Mouse (Mus musculus) liver, embryonic 11.5 days (tissue): ENCODE results near the gene Ctdnep1. TPM values are rescaled to one million over a fixed set of nuclear protein-coding genes. Genes with fewer than 3 reads are reported as not detected.

ENCODE experiments used
- ATAC-seq: fragments of 200-750 bp; cut with Nextera tagmentation; replicated peaks from 2 replicates; pipeline ENCODE4 v1.8.0; 2017; ENCODE audit warnings: moderate number of reproducible peaks, mild to moderate bottlenecking, moderate TSS enrichment, moderate library complexity; ENCODE audit not compliant: low FRiP score
- DNase-seq: peaks from one replicate; pipeline ENCODE4 v3.0.0-alpha.2; 2017; ENCODE audit warnings: low spot score
- H3K27ac ChIP-seq: fragments of 300-500 bp; sonication (generic); 2 replicates; pipeline ENCODE4 v1.5.1; 2014; ENCODE audit warnings: mild to moderate bottlenecking, low read depth, low read length, control low read depth
- H3K27me3 ChIP-seq: fragments of 300-500 bp; sonication (generic); replicated peaks from 2 replicates; pipeline ENCODE4 v1.6.1; 2014; ENCODE audit warnings: low read length, mixed read lengths; ENCODE audit not compliant: control insufficient read depth, insufficient read depth
- H3K36me3 ChIP-seq: fragments of 300-500 bp; sonication (generic); 2 replicates; pipeline ENCODE4 v1.6.1; 2014; ENCODE audit warnings: mild to moderate bottlenecking, low read length, moderate library complexity, mixed read lengths; ENCODE audit not compliant: control insufficient read depth, insufficient read depth
- H3K4me1 ChIP-seq: fragments of 300-500 bp; sonication (generic); replicated peaks from 2 replicates; pipeline ENCODE4 v1.6.1; 2014; ENCODE audit warnings: low read length, mixed read lengths; ENCODE audit not compliant: control insufficient read depth, insufficient read depth
- H3K4me2 ChIP-seq: fragments of 300-500 bp; sonication (generic); 2 replicates; pipeline ENCODE4 v1.6.1; 2014; ENCODE audit warnings: mild to moderate bottlenecking, control low read depth, moderate library complexity
- H3K4me3 ChIP-seq: fragments of 300-500 bp; sonication (generic); 2 replicates; pipeline ENCODE4 v1.5.1; 2014; ENCODE audit warnings: low read depth, low read length, control low read depth
- H3K9ac ChIP-seq: fragments of 300-500 bp; sonication (generic); 2 replicates; pipeline ENCODE4 v1.6.1; 2014; ENCODE audit warnings: low read depth, low read length, control low read depth
- H3K9me3 ChIP-seq: fragments of 300-500 bp; sonication (generic); 2 replicates; pipeline ENCODE4 v1.6.1; 2016; ENCODE audit warnings: low read length, inconsistent platforms, mixed read lengths; ENCODE audit not compliant: control insufficient read depth
- WGBS: fragments of 180-500 bp; shearing (Covaris S2); extraction: QIAGEN DNeasy Blood & Tissue Kit; methylation state at CpG from one replicate; pipeline ENCODE4 v1.1.7; 2014; 5-methylcytosine and 5-hydroxymethylcytosine counted together
- polyA plus RNA-seq: library from polyadenylated mRNA; unstranded; fragments of >200 nt; fragmentation: Nextera tagmentation; extraction: Ambion mirVana; gene quantifications from 2 replicates; pipeline ENCODE4 v1.2.1, GENCODE M21; 2014

Gene Ctdnep1
- polyA plus RNA-seq, 1 experiment from 2014 or later: 24.0 TPM

DNA sequence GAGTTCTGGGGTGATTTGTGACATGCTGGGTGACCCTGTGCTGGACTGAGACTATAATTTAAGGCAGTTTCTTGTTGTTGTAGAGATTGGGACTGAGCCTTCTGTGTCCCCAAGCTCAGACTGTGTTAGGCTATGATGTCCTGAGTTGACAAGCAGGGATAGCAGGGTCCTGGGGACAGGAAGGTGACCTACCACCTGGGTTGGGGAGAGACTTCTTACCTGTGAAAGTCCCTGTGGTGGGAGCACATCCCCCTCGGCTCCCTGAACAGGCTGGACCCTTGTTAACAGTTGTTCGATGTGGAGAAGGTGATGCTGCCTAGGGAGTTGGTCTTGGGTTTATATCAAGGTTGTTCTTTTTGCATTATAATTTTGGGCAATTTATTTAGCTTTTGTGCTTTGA lies 21.5 kb downstream of the Ctdnep1 start:
- ATAC-seq (no peak), DNase-seq (no peak)
- Histone ChIP-seq H3K36me3 (peaks cover 32% of the 10 kb centered on the region), H3K27me3 (no peaks in the 10 kb centered on the region), H3K4me2 (peak overlapping the region; percentile 1; the same call in 1 of the 2 replicates), H3K9me3 (no peaks in the 10 kb centered on the region), H3K9ac (no peak overlapping the region), H3K4me1 (peaks cover 22% of the 10 kb centered on the region), H3K4me3 (no peak overlapping the region), H3K27ac (no peak overlapping the region)
- WGBS: 84% methylated on average over 2 of the region's 2 CpGs

DNA sequence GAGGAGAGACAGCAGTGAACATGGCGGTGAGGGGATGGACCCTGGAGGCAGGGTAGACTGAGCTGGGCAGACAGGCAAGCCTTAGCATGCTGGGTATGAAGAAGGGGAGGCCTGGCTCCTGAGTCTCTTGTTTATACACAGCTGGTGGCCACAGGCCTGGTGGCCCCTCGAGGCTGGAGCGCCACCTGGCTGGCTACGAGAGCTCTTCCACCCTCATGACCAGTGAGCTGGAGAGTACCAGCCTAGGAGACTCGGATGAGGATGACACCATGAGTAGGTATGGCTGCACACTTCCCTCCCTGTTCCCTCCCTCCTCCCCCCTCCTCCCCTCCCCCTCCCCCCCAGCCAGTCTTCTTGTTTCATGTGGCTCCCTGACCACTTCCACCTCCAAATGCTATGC lies 24.6 kb downstream of the Ctdnep1 start:
- Histone ChIP-seq H3K27ac (no peak overlapping the region), H3K4me3 (no peak overlapping the region), H3K27me3 (no peaks in the 10 kb centered on the region), H3K36me3 (peaks cover 27% of the 10 kb centered on the region), H3K4me2 (no peak overlapping the region), H3K9me3 (no peaks in the 10 kb centered on the region), H3K9ac (no peak overlapping the region), H3K4me1 (peaks cover 11% of the 10 kb centered on the region)
- no peak for ATAC-seq
- 63% methylated on average over 5 of the region's 5 CpGs for WGBS
- DNase-seq: no peak

DNA sequence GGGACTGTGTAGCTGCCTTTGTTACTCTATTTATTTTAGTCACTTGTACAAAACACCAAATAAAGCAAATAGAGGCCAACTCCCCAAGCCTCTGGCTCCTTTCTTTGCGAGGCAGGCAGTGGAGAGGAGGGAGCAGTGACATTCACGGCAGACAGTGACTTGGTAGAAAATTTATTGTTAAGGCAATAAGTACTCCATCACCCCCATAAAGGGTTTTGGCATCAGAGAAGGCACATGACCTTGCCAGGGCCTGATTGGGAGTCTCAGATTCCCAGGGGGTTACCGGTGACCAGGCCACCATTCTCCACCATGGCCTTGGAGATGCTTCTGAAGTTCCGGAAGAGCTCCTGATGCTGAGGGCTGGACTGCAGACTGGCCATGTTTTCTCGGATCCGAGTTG lies 29.1 kb downstream of the Ctdnep1 start:
- Histone ChIP-seq H3K9ac (no peak overlapping the region), H3K4me2 (no peak overlapping the region), H3K36me3 (peaks cover 55% of the 10 kb centered on the region), H3K27ac (no peak overlapping the region), H3K4me1 (peaks cover 8% of the 10 kb centered on the region), H3K4me3 (no peak overlapping the region), H3K27me3 (no peaks in the 10 kb centered on the region), H3K9me3 (no peaks in the 10 kb centered on the region)
- ATAC-seq (no peak), DNase-seq (no peak)
- 91% methylated on average over 6 of the region's 6 CpGs for WGBS

DNA sequence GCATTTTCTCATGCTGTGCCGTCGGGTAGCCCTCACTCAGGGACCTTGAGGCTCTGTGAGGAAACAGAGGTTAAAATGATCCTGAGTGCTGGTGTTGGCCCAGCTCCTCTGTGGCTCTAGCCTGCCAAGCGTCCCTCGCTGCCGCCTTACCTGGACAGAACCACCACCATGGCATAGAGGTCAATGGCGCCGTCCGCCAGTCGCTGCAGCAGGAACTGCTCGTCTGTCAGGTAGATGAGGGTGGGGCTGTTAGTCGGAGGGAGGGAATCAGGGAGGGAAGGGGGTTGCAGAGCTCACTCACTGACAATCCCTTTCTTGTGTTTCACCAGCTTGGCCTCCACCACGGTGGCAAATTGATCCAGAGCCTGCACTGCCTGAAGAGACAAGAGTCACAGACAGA lies 29.6 kb downstream of the Ctdnep1 start:
- peaks cover 8% of the 10 kb centered on the region for H3K4me1 ChIP-seq
- H3K4me3 ChIP-seq: no peak overlapping the region
- no peak overlapping the region for H3K9ac ChIP-seq
- DNase-seq (no peak), ATAC-seq (no peak)
- no peaks in the 10 kb centered on the region for H3K27me3 ChIP-seq
- H3K36me3 ChIP-seq: peaks cover 55% of the 10 kb centered on the region
- no peaks in the 10 kb centered on the region for H3K9me3 ChIP-seq
- no peak overlapping the region for H3K27ac ChIP-seq
- WGBS: 85% methylated on average over 12 of the region's 12 CpGs
- no peak overlapping the region for H3K4me2 ChIP-seq

DNA sequence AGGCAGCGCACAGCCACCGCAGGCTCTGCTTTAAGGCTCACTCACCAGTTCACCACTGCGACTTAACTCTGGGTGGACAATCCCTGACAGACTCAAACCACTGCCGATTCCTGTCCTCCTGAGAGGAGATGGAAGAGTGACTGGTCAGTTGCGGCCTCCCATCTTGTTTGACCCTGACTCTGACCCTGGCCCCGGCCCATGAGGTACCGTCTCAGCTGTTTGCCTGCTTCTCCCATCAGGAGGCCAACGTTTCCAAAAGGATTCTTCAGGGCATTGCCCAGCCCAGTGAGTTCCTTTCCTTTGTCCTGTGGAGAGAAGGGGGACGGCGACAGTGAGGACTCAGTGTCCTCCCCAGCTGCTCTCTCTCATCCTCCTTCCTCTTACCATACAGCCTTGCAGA lies 30.0 kb downstream of the Ctdnep1 start:
- no peak overlapping the region for H3K9ac ChIP-seq

DNA sequence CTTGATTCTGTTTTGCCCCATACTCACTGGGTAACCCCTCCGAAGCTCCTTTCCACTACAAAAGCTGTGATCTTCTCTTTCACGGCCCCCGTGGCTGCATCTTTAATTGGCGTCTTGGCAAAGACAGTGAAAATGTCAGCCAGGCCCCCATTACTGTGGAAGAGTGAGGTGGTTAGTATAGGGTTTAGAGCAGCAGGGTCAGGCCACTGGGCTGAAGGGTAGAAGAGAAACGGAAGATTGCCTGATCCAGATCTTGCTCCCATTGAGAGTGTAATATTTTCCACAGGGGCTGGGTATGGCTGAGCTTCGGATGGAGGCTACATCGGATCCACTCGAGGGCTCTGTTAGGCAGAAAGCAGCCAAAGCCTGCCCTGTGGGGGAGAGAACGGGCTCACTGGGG lies 32.0 kb downstream of the Ctdnep1 start:
- Histone ChIP-seq H3K4me1 (peaks cover 17% of the 10 kb centered on the region), H3K4me3 (no peak overlapping the region), H3K27ac (no peak overlapping the region), H3K27me3 (no peaks in the 10 kb centered on the region), H3K4me2 (no peak overlapping the region), H3K9ac (no peak overlapping the region), H3K36me3 (peaks cover 39% of the 10 kb centered on the region), H3K9me3 (no peaks in the 10 kb centered on the region)
- ATAC-seq: no peak
- 90% methylated on average over 9 of the region's 9 CpGs for WGBS
- DNase-seq: no peak

More for the DNA sequence above, 30.0 kb downstream of the Ctdnep1 start:
- H3K9me3 ChIP-seq: no peaks in the 10 kb centered on the region
- peaks cover 8% of the 10 kb centered on the region for H3K4me1 ChIP-seq
- no peak for ATAC-seq
- no peak overlapping the region for H3K27ac ChIP-seq
- no peak for DNase-seq
- no peak overlapping the region for H3K4me3 ChIP-seq
- H3K4me2 ChIP-seq: no peak overlapping the region
- no peaks in the 10 kb centered on the region for H3K27me3 ChIP-seq
- WGBS: 85% methylated on average over 10 of the region's 10 CpGs
- H3K36me3 ChIP-seq: peaks cover 52% of the 10 kb centered on the region

DNA sequence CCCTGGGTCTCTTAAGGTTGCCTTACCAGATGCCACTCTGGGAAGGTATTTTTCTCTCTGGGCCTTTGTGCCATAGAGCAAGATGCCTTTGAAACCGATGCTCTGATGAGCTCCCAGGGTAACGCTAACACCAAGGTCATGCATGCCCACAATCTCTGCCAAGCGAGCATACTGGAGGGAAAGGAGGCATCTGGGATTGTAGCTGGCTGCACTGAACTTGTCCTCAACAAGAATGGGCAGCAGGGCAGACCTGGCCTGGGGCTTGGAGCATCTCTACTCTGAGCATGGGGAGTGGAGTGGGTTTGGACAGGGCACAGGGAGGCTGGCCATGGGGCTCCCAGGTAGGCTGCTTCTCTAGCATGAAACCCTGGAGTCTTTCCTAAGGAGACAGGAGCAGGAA lies 32.5 kb downstream of the Ctdnep1 start:
- Histone ChIP-seq H3K4me1 (peaks cover 19% of the 10 kb centered on the region), H3K27me3 (no peaks in the 10 kb centered on the region), H3K4me3 (no peak overlapping the region), H3K4me2 (no peak overlapping the region), H3K9ac (no peak overlapping the region), H3K9me3 (no peaks in the 10 kb centered on the region), H3K36me3 (peaks cover 39% of the 10 kb centered on the region), H3K27ac (no peak overlapping the region)
- WGBS: 88% methylated on average over 3 of the region's 3 CpGs
- ATAC-seq (no peak), DNase-seq (no peak)

DNA sequence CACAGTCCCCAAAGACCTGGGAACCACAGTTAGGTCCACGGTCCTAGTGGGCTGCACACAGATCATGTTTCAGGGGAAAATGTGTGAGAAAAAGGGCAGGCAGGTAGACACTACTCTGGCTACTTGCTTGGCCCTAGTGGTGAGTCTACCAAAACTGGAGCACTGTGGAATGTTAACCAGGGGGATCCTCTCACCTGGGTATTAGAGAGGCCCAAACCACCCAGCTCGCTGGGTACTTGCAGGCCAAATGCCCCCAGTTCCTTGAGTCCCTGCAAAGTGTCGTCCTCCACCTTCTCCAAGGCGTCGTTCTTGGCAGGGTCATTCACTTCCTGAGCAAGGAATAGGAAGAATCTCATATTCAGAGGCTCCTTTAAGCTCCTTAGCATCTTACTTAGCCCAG lies 33.1 kb downstream of the Ctdnep1 start:
- Histone ChIP-seq H3K27me3 (no peaks in the 10 kb centered on the region), H3K4me3 (peak overlapping the region; percentile 62; the same call in 1 of the 2 replicates), H3K4me2 (peak overlapping the region; percentile 85), H3K36me3 (peaks cover 37% of the 10 kb centered on the region), H3K9me3 (no peaks in the 10 kb centered on the region), H3K9ac (peak overlapping the region; percentile 75), H3K4me1 (peaks cover 26% of the 10 kb centered on the region), H3K27ac (no peak overlapping the region)
- ATAC-seq (no peak), DNase-seq (no peak)
- 60% methylated on average over 5 of the region's 5 CpGs for WGBS

DNA sequence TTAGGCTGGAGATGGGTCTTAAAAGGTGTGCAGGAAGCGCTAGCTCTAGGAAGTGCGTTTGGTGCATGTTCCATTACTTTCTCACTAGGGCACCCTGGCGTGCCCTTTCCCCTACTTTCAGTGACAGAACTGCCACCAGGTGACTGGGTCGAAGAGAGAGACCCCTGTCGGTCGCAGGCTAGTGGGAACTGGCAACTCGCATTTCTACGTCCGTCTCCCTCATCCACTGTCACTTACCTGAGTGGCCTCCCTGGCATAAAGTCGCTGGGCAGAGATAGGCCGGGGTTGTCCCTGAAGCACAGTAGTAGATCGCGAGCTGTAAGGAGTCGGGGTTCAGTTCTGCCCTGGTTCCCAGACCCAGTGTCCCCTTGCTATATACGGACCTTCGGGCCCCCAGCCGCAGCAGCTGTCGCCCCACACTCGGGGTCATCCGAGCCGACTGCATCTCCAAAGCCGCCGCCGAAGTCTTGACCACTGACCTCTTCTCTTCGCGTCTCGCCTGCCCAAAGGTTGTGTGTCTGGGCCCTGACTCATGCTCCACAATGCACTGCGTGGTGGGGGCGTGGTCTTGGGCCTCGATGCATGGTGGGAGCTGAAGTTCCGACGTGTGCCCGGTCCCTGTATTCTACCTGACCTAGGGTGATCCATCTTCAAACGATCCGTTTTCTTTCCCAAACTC lies 34.1 kb downstream of the Ctdnep1 start, which contains the start of gene Acadvl:
Acadvl (minus strand) TSS at position 532 of the 679 bp plus-strand sequence.
- Histone ChIP-seq H3K9ac (peak within 1 kb of the TSS; percentile 75), H3K4me2 (peak within 1 kb of the TSS; percentile 85), H3K27me3 (no peaks in the 10 kb centered on the region), H3K36me3 (peaks cover 31% of the 10 kb centered on the region), H3K4me1 (peaks cover 35% of the 10 kb centered on the region), H3K4me3 (peak within 1 kb of the TSS; percentile 62), H3K9me3 (no peaks in the 10 kb centered on the region), H3K27ac (peak within 1 kb of the TSS; percentile 62)
- DNase-seq (peak; percentile 87), ATAC-seq (peak; percentile 86)
- WGBS: under 1% methylated on average over 35 of the region's 35 CpGs
